Mouse (Mus musculus) ES-Bruce4 (cell line): Measurements from ENCODE around the gene Hdac9. TPM values are rescaled to one million over a fixed set of nuclear protein-coding genes. Genes with fewer than 3 reads are reported as not detected.

Experiments used
- H3K27ac ChIP-seq: 2 replicates; pipeline ENCODE4 v1.5.1; 2012; ENCODE audit warnings: low read length, inconsistent platforms; ENCODE audit not compliant: insufficient read depth
- H3K27me3 ChIP-seq: 2 replicates; pipeline ENCODE4 v1.6.1; 2012; ENCODE audit warnings: mild to moderate bottlenecking, low read length, inconsistent platforms; ENCODE audit not compliant: control insufficient read depth, poor library complexity, insufficient read depth, severe bottlenecking
- H3K36me3 ChIP-seq: 2 replicates; pipeline ENCODE4 v1.6.1; 2012; ENCODE audit warnings: inconsistent platforms, mild to moderate bottlenecking, low read length, moderate library complexity; ENCODE audit not compliant: control insufficient read depth, poor library complexity, insufficient read depth, severe bottlenecking
- H3K4me1 ChIP-seq: one replicate; pipeline ENCODE4 v1.8.1; 2011; ENCODE audit warnings: low read length; ENCODE audit not compliant: control insufficient read depth, insufficient read depth
- H3K4me3 ChIP-seq: 2 replicates; pipeline ENCODE4 v1.5.1; 2011; ENCODE audit warnings: low read depth, mild to moderate bottlenecking, low read length
- H3K9ac ChIP-seq: 2 replicates; pipeline ENCODE4 v1.6.1; 2012; ENCODE audit warnings: low read depth, mild to moderate bottlenecking, inconsistent platforms; ENCODE audit not compliant: poor library complexity, severe bottlenecking
- H3K9me3 ChIP-seq: replicated peaks from 2 replicates; pipeline ENCODE4 v1.6.1; 2012; ENCODE audit warnings: mild to moderate bottlenecking, low read length, inconsistent platforms; ENCODE audit not compliant: control insufficient read depth, poor library complexity, insufficient read depth, severe bottlenecking
- CTCF ChIP-seq: IDR thresholded peaks from one replicate; pipeline ENCODE4 v1.8.1; 2011; ENCODE audit warnings: low read depth, low read length
- EP300 ChIP-seq: IDR thresholded peaks from 2 replicates; pipeline ENCODE4 v1.6.1; 2011; ENCODE audit warnings: low read depth, low read length; ENCODE audit not compliant: insufficient read depth
- POLR2A ChIP-seq: IDR thresholded peaks from one replicate; pipeline ENCODE4 v1.8.1; 2011; ENCODE audit warnings: low read length; ENCODE audit not compliant: insufficient read depth
- polyA plus RNA-seq: library from polyadenylated mRNA; stranded (reverse); fragments of >200 nt; gene quantifications from 2 replicates; pipeline ENCODE4 v1.2.4, GENCODE M21; 2011; ENCODE audit warnings: low read depth; ENCODE audit not compliant: missing spikeins, insufficient read depth, insufficient read length

The Hdac9 gene
- polyA plus RNA-seq, 1 experiment: 1.6 TPM

DNA sequence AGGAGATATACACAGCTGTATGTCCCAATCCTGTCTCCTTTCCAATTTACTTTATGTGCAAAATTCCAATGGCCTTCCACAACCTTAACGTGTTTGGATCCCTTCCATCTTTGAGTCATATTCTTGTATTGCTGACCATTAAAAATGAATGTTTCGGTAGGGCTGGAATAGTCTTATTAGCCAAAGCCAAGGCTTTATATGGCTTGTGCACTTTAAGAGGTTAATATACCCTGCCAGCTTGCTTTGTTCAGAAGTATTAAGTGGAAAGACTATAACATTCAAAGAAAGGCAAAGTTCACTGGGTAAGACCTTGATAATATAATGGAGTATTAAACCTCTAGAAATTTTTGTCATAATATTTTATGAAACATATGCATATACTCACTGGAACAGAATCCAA lies 491.4 kb downstream of the Hdac9 start:
- no peaks in the 10 kb centered on the region for H3K27me3 ChIP-seq
- H3K4me3 ChIP-seq: no peak overlapping the region
- no peaks in the 10 kb centered on the region for H3K4me1 ChIP-seq
- no peaks in the 10 kb centered on the region for H3K9me3 ChIP-seq
- TF ChIP-seq CTCF (no peak), POLR2A (no peak), EP300 (no peak)
- no peaks in the 10 kb centered on the region for H3K36me3 ChIP-seq
- no peak overlapping the region for H3K9ac ChIP-seq
- H3K27ac ChIP-seq: no peak overlapping the region

DNA sequence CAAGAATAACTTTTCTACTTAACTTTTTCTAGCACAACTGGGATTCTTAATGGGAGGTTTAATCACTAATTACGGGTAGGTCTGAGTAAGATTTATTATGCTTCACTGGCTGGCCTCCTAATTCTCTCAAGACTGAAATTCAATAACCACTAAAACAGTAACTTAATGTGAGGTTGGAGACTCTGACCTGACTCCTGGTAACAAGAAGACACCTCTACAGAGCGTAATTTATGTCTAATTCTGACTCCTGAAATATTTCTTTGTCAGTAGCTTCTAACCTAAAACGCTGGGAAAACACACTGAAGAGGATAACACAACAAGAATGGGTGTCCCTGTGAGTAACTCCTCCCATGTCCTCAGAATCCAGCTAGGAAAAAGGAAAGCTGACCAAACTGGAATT lies 508.8 kb downstream of the Hdac9 start:
- Histone ChIP-seq H3K27ac (no peak overlapping the region), H3K9me3 (no peaks in the 10 kb centered on the region), H3K36me3 (no peaks in the 10 kb centered on the region), H3K4me1 (no peaks in the 10 kb centered on the region), H3K27me3 (no peaks in the 10 kb centered on the region), H3K9ac (no peak overlapping the region), H3K4me3 (no peak overlapping the region)
- TF ChIP-seq EP300 (no peak), CTCF (no peak), POLR2A (no peak)

DNA sequence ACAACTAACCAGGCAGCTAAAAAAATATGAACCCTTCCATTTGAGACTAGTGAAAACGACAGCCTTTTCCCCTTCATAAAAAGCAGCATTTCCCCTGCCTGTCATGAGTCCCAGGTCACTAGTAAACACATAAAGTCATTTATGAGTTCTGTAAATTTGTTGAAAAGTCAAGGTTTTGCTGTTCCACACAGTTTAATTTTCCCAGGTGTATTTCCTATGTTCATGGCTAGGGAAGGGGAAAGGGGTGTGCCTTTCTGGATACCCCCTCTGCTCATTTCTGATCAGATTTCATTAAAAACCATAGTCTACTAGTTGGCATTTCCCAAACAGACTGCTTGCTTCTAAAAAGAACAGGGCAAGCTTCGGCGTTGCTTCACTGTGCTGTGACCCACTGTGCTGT lies 509.8 kb downstream of the Hdac9 start:
- TF ChIP-seq EP300: no peak
- TF ChIP-seq CTCF: no peak
- no peak for TF ChIP-seq POLR2A
- Histone ChIP-seq H3K36me3 (no peaks in the 10 kb centered on the region), H3K4me3 (no peak overlapping the region), H3K4me1 (no peaks in the 10 kb centered on the region), H3K27ac (no peak overlapping the region), H3K9ac (no peak overlapping the region), H3K27me3 (no peaks in the 10 kb centered on the region), H3K9me3 (no peaks in the 10 kb centered on the region)

DNA sequence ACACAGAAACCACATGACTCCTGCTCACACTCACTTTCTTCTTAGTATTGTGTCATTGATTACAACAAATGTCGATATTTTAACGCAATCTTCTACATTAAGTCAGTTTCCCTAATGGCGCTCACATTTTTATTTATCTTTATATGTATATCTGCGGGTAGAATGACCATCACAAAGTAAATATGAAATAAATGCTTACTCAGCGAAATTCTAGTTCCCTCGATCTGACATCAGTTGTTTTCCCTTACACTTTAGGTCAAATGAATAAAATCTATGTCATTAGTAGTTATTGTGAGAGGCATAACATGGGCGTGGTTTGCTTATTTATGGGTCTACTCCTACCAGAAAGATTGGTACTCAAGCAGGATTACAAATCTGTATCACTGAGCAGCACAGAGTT lies 514.8 kb downstream of the Hdac9 start:
- H3K4me3 ChIP-seq: no peak overlapping the region
- TF ChIP-seq EP300: no peak
- TF ChIP-seq POLR2A: no peak
- TF ChIP-seq CTCF: no peak
- no peaks in the 10 kb centered on the region for H3K36me3 ChIP-seq
- H3K4me1 ChIP-seq: no peaks in the 10 kb centered on the region
- no peak overlapping the region for H3K9ac ChIP-seq
- no peaks in the 10 kb centered on the region for H3K9me3 ChIP-seq
- no peaks in the 10 kb centered on the region for H3K27me3 ChIP-seq
- no peak overlapping the region for H3K27ac ChIP-seq

DNA sequence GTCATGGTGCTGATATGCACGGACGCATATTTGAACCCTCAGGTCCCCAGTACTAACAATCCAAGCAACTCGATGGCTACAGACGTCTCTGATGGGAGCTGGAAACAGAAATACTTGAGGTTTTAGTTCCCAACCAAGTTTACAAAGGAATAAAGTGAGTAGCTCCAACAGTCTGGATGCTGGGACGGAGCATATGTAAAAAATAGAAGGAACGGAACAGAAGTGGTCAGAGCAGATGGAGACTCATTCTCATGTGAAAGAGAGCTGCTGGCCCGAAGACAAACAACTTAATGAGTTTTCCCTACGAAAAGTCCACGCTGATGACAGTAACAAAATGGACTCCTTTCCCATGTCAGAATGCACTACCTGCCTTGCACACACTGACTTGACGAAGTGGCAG lies 518.3 kb downstream of the Hdac9 start:
- TF ChIP-seq POLR2A (no peak), CTCF (no peak), EP300 (no peak)
- Histone ChIP-seq H3K27ac (no peak overlapping the region), H3K4me1 (no peaks in the 10 kb centered on the region), H3K4me3 (no peak overlapping the region), H3K36me3 (no peaks in the 10 kb centered on the region), H3K27me3 (no peaks in the 10 kb centered on the region), H3K9ac (no peak overlapping the region), H3K9me3 (no peaks in the 10 kb centered on the region)

DNA sequence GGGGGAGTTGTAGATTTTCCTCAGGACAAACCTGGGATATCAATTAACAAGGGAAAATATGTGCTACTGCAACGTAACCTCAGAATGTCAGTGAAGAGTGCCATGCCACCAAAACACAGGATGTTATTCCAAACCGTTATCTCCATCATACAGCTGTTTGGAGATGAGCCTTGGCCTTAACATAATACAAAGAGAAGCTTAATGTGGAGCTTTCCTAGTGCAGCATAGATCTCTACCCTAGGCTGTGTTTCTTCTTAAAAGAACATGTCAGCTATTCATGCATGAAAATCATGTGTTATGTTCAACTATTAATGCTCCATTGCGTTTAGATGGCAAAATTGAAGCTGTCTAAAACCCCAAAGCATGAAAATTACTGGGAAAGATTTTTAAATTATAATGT lies 522.6 kb downstream of the Hdac9 start:
- no peaks in the 10 kb centered on the region for H3K9me3 ChIP-seq
- no peak overlapping the region for H3K27ac ChIP-seq
- no peak overlapping the region for H3K4me3 ChIP-seq
- no peaks in the 10 kb centered on the region for H3K27me3 ChIP-seq
- no peak for TF ChIP-seq CTCF
- H3K9ac ChIP-seq: no peak overlapping the region
- no peaks in the 10 kb centered on the region for H3K36me3 ChIP-seq
- no peaks in the 10 kb centered on the region for H3K4me1 ChIP-seq

DNA sequence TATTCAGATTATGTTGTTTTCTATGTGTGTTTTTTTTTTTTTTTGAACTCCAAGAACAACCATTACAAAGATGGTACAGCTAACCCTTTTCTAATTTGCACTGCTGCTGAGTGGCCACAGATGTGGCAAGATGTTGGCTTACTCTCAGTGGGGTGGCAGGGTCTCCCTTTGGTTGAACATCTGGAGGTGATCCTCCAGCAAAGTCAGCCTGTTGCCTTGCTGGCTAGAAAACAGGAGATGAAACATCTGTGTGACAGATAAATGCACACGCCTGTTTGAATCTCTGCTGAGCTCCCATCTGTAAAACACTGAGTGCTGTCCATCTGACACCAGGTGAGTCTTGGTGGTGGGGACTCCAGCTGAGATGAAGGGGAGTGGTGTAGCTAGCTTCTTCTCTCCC lies 537.2 kb downstream of the Hdac9 start:
- Histone ChIP-seq H3K4me1 (no peaks in the 10 kb centered on the region), H3K27me3 (no peaks in the 10 kb centered on the region), H3K9me3 (no peaks in the 10 kb centered on the region), H3K27ac (no peak overlapping the region), H3K36me3 (no peaks in the 10 kb centered on the region), H3K4me3 (no peak overlapping the region), H3K9ac (no peak overlapping the region)
- TF ChIP-seq CTCF: no peak
- no peak for TF ChIP-seq EP300
